Mouse (Mus musculus) heart, embryonic 16.5 days (tissue): Measurements from ENCODE around the gene Ubc. TPM values are rescaled to one million over a fixed set of nuclear protein-coding genes. Genes with fewer than 3 reads are reported as not detected.
A peak's percentile ranks its signal among the peaks of the same experiment; 100 is the strongest.

Experiments
- ATAC-seq: fragments of 200-750 bp; cut with Nextera tagmentation; replicated peaks from 2 replicates; pipeline ENCODE4 v1.8.0; 2017; ENCODE audit warnings: moderate number of reproducible peaks; ENCODE audit not compliant: insufficient read depth, low FRiP score; ENCODE audit errors: extremely low read depth
- H3K27ac ChIP-seq: fragments of 300-500 bp; sonication (generic); 2 replicates; pipeline ENCODE4 v1.5.1; 2014; ENCODE audit warnings: mild to moderate bottlenecking, low read length, control low read depth, moderate library complexity
- H3K27me3 ChIP-seq: fragments of 300-500 bp; sonication (generic); 2 replicates; pipeline ENCODE4 v1.6.1; 2014; ENCODE audit warnings: low read length, mixed read lengths; ENCODE audit not compliant: control insufficient read depth, insufficient read depth
- H3K36me3 ChIP-seq: fragments of 300-500 bp; sonication (generic); 2 replicates; pipeline ENCODE4 v1.6.1; 2014; ENCODE audit not compliant: control insufficient read depth, insufficient read depth
- H3K4me1 ChIP-seq: fragments of 300-500 bp; sonication (generic); 2 replicates; pipeline ENCODE4 v1.6.1; 2014; ENCODE audit warnings: low read length, mixed read lengths; ENCODE audit not compliant: control insufficient read depth, insufficient read depth
- H3K4me2 ChIP-seq: fragments of 300-500 bp; sonication (generic); 2 replicates; pipeline ENCODE4 v1.6.1; 2014; ENCODE audit warnings: low read depth, mild to moderate bottlenecking, control low read depth, low read length
- H3K4me3 ChIP-seq: fragments of 300-500 bp; sonication (generic); 2 replicates; pipeline ENCODE4 v1.5.1; 2014; ENCODE audit warnings: mild to moderate bottlenecking, control low read depth, low read length
- H3K9ac ChIP-seq: fragments of 300-500 bp; sonication (generic); 2 replicates; pipeline ENCODE4 v1.6.1; 2014; ENCODE audit warnings: low read length, control low read depth
- H3K9me3 ChIP-seq: fragments of 300-500 bp; sonication (generic); replicated peaks from 2 replicates; pipeline ENCODE4 v1.6.1; 2016; ENCODE audit warnings: low read length; ENCODE audit not compliant: control insufficient read depth
- WGBS: fragments of 180-500 bp; shearing (Covaris S2); extraction: QIAGEN DNeasy Blood & Tissue Kit; methylation state at CpG from one replicate; pipeline ENCODE4 v1.1.7; 2014; 5-methylcytosine and 5-hydroxymethylcytosine counted together
- polyA plus RNA-seq: library from polyadenylated mRNA; unstranded; fragments of >200 nt; fragmentation: Nextera tagmentation; extraction: Ambion mirVana; gene quantifications from 2 replicates; pipeline ENCODE4 v1.2.1, GENCODE M21; 2015

Ubc gene
- polyA plus RNA-seq, 1 experiment from 2014 or later: 928 TPM

DNA sequence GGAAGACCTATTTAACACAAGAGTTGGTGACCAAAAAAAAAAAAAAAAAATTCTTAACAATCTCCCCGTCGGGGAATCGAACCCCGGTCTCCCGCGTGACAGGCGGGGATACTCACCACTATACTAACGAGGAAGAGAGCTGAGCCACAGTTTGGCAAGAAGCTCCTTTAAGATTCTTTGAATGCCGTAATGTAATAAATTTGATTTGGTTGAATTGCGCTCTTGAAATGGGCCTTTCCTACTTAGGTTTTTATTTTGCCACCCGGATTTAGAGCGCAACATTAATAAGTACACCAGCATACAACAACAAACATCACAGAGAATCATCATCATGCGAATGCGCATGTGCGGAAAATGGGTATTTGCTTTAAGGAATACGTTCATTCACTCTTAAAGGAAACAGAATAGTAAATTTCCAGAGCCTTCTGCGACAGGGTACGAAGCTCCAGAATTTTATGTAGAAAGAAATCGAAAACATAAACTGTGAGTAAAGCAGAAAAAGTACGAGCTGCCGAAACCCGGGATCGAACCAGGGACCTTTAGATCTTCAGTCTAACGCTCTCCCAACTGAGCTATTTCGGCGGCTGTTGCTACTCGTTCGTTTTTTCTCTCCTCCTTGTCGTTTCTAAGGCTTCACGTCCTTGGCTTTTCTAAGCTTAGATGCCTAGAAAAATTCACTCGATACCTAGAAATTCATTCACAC is 15.7 kb upstream of the Ubc start:
- Histone ChIP-seq H3K4me2 (peak overlapping the region; percentile 87), H3K27ac (peak overlapping the region; percentile 96), H3K36me3 (no peaks in the 10 kb centered on the region), H3K27me3 (no peaks in the 10 kb centered on the region), H3K9me3 (no peaks in the 10 kb centered on the region), H3K4me3 (peak overlapping the region; percentile 72), H3K4me1 (peaks cover 12% of the 10 kb centered on the region), H3K9ac (peak overlapping the region; percentile 78)
- under 1% methylated on average over 31 of the region's 31 CpGs for WGBS
- ATAC-seq: peak; percentile 53

DNA sequence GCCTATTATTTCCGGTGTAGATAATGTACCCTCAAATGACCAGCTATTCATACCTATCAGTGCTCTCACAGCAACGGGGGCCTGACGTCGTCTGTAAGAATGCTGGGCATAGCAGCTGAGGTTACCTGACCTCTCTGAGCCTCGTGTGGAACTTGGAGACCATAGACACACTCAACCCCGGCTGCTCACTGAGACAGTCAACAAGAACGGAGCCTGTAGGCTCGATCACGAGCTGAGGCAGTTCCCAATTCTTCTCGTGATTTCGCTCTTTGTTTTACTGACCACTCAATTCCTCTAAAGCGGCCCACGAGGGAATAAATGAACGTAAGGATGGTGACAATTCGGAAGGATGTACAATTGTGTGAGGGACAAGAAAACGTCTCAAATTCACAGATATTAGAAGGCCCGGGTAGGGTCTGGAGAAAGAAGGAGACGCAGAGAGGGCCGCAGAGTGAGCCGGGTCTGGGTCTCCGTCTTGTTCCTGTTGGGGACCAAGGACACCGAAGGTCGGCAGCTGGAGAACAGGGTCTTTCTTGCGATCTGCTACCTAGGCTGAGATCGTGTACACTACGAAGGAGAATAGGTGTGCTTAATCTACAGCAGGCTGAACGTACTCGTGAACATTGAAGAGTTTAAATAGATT is 15.0 kb upstream of the Ubc start:
- H3K27me3 ChIP-seq: no peaks in the 10 kb centered on the region
- ATAC-seq: peak; percentile 30
- peaks cover 12% of the 10 kb centered on the region for H3K4me1 ChIP-seq
- H3K9ac ChIP-seq: peak overlapping the region; percentile 77
- under 1% methylated on average over 28 of the region's 28 CpGs for WGBS
- peak overlapping the region; percentile 96 for H3K27ac ChIP-seq
- peak overlapping the region; percentile 71 for H3K4me2 ChIP-seq
- H3K9me3 ChIP-seq: no peaks in the 10 kb centered on the region
- H3K4me3 ChIP-seq: peak overlapping the region; percentile 72
- H3K36me3 ChIP-seq: no peaks in the 10 kb centered on the region

DNA sequence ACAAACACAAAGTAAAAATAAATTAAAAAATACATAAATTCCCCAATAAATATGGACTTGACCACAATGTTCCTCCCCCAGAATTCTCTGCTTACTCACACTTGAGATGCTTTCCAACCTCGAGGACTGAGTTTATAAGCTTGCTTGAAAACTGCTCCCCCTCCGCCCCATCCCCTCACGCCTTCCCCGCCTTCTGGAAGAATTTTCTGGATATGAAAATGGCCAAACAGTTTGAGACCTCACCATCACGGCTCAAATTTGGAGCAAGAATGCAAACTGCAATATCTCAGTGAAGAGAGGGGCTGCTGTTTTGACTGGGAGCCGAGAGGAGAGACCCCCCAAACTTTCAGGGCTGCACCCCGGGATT is 14.5 kb upstream of the Ubc start:
- no peaks in the 10 kb centered on the region for H3K9me3 ChIP-seq
- peaks cover 12% of the 10 kb centered on the region for H3K4me1 ChIP-seq
- ATAC-seq: no peak
- H3K9ac ChIP-seq: peak overlapping the region; percentile 77
- no peaks in the 10 kb centered on the region for H3K36me3 ChIP-seq
- peak overlapping the region; percentile 96 for H3K27ac ChIP-seq
- H3K4me3 ChIP-seq: peak overlapping the region; percentile 72
- 2% methylated on average over 7 of the region's 7 CpGs for WGBS
- H3K27me3 ChIP-seq: no peaks in the 10 kb centered on the region
- H3K4me2 ChIP-seq: peak overlapping the region; percentile 71

DNA sequence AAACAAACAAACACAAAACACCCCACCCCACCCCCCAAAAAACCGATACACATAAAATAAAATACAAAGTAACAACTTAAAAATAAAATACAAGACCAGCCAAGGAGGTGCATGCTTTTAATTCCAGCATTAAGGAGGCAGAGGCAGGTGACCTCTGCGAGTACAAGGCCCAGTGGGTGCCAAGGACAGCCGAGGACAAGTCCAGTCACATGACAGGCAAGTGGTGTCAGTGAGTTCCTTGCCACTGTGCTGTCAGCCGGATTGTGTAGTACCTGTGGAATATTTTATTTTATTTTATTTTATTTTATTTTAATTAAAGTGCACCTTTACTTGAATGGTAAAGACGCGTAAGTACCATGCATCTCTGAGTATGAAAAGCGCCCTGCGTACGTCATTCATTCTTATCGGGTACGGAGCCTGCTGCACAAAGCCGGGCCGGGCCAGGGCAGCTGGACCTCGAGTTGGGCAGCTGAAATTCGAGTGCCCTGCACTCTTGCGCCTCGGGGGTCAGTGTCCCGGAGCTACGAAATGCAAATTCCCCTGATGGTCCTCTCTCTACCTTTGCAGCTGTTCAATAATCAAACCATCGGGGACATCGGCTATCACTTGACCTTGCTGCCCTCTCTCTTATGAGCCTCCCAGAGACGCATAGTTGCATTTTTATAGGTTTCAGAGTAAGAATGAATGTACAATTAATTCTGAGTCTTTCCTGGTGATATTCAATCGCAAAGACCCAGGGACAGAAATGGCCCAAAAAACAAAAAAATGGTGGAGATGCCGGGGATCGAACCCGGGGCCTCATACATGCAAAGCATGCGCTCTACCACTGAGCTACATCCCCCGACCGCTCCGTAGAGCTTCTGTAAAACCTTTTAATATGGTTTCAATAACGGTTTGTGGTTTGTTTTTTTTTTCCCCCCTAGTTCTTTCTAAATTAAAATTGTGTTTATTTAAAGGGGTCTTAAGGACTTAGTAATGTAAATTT is 13.8 kb upstream of the Ubc start:
- Histone ChIP-seq H3K36me3 (no peaks in the 10 kb centered on the region), H3K27ac (peak overlapping the region; percentile 76), H3K4me3 (peak overlapping the region; percentile 51), H3K9me3 (no peaks in the 10 kb centered on the region), H3K4me1 (peaks cover 12% of the 10 kb centered on the region), H3K4me2 (peak overlapping the region; percentile 72), H3K9ac (peak overlapping the region; percentile 65), H3K27me3 (no peaks in the 10 kb centered on the region)
- WGBS: 12% methylated on average over 31 of the region's 31 CpGs
- ATAC-seq: no peak

DNA sequence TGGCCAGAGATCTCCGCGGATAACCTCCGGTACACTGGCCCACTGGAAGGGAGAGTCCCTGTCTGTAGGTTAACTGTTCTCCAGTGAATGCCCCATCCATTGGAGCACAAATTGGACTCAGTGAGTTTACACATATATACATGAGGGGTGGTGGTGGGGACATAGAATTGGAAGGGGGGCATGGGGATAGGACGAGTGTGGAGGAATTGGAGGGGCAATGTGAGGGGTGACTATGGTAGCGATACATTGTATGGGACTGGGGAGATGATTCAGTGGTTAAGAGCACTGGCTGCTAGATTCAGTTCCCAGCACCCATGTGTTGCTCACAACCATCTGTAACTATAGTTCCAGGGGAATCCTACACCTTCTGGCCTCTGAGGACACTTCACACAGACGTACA is 13.0 kb upstream of the Ubc start:
- 60% methylated on average over 6 of the region's 6 CpGs for WGBS
- Histone ChIP-seq H3K4me3 (no peak overlapping the region), H3K4me1 (peaks cover 12% of the 10 kb centered on the region), H3K9me3 (no peaks in the 10 kb centered on the region), H3K9ac (no peak overlapping the region), H3K4me2 (no peak overlapping the region), H3K27ac (peak overlapping the region; percentile 76; the same call in 1 of the 2 replicates), H3K27me3 (no peaks in the 10 kb centered on the region), H3K36me3 (no peaks in the 10 kb centered on the region)
- no peak for ATAC-seq

DNA sequence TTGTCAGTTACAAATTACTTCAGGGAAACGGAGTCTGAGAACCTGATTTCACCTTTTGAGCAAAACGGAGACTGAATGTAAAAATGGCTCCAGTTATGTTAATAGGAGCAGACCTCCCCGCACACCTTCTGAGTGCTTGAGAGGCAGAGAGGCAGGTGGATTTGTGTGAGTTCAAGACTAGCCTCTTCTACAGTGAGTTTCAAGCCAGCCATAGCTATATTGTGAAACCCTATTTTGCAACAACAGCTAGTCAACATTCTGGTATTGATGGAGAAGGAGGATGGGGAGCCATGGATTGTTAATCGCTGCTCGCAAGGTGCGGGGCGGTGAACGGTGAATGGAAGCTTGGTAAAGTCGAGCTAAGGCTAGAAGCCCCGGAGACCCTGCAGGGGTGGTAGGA is 12.5 kb upstream of the Ubc start:
- 65% methylated on average over 10 of the region's 10 CpGs for WGBS
- H3K27me3 ChIP-seq: no peaks in the 10 kb centered on the region

DNA sequence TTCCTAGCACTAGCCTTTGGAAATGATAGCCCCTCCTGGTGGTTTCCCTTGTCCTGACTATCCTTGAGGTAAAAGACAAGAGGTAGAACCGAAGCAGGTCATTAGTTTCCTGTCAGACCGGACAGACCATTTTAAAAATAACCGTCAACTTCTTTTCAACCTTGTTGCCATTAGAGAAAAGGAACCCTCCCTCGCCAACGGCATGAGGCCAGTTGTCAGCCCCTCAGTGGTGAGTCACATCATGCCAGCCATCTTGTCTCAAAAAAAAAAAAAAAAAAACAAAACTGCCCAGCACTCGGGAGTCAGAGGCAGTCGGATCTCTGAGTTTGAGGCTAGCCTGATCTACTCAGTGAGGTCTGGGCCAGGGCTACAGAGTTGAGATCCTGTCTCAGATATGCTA is 10.9 kb upstream of the Ubc start:
- H3K4me1 ChIP-seq: peaks cover 3% of the 10 kb centered on the region; the same call in 1 of the 2 replicates
- H3K4me2 ChIP-seq: no peak overlapping the region
- H3K4me3 ChIP-seq: no peak overlapping the region
- WGBS: 50% methylated on average over 7 of the region's 7 CpGs
- no peaks in the 10 kb centered on the region for H3K27me3 ChIP-seq
- no peak for ATAC-seq
- no peaks in the 10 kb centered on the region for H3K36me3 ChIP-seq
- H3K9ac ChIP-seq: no peak overlapping the region
- no peaks in the 10 kb centered on the region for H3K9me3 ChIP-seq
- no peak overlapping the region for H3K27ac ChIP-seq

More for the DNA sequence above, 12.5 kb upstream of the Ubc start:
- Histone ChIP-seq H3K4me2 (no peak overlapping the region), H3K4me1 (peaks cover 11% of the 10 kb centered on the region), H3K27ac (no peak overlapping the region), H3K4me3 (no peak overlapping the region), H3K9me3 (no peaks in the 10 kb centered on the region), H3K9ac (no peak overlapping the region), H3K36me3 (no peaks in the 10 kb centered on the region)
- no peak for ATAC-seq

DNA sequence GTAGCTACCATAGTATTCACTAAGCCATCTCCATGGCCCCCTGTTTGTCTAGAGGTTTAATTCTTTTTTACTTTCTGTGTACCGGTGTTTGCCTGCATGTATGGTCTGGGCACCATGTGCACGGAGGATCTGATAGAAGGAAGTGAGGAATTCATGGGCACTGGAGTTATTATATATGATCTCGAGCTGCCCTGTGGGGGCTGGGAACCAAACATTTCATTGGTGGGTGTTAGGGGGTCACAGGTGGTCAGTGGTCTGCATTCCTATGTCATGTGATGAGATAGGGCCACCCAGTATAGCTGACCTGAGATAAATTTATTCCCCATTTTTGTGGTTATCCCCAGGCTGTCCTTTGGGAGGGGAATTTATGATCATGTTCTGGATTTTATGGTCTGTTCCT is 5.0 kb upstream of the Ubc start:
- Histone ChIP-seq H3K4me1 (peaks cover 39% of the 10 kb centered on the region), H3K27ac (peak overlapping the region; percentile 96), H3K4me2 (peak overlapping the region; percentile 73; the same call in 1 of the 2 replicates), H3K9me3 (no peaks in the 10 kb centered on the region), H3K4me3 (no peak overlapping the region), H3K36me3 (no peaks in the 10 kb centered on the region), H3K9ac (no peak overlapping the region; the same call in 1 of the 2 replicates), H3K27me3 (no peaks in the 10 kb centered on the region)
- ATAC-seq: no peak
- WGBS: 60% methylated on average over 3 of the region's 3 CpGs
